Mouse (Mus musculus): Measurements from ENCODE around the gene Tmem19.
A peak's percentile ranks its signal among the peaks of the same experiment; 100 is the strongest.
"Not testable (repeated sequence)": the region's sequence is repeated elsewhere in the genome, so short reads cannot be mapped to it uniquely, and the experiment has no call there.

Tmem19 gene

DNA sequence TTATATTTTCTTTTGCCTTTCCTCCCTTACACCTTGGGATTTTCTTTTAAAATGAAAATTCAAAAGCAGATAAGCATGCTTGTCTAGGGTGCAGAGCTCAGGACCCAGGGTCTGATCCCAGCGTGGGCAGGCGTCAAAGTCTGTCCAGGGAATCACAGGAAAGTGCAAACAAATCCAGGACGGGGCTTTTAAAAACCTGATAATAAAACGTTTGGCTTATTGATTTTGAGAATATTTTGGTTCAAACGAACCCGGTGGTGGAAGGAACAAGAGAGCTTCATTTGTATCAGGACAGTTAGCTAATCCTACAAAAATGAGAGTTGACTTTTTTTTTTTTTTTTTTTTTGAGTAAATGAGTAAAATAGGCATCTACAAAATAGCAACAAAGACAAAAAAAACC lies 14.2 kb downstream of the Tmem19 start:
- DNase-seq: no peak

DNA sequence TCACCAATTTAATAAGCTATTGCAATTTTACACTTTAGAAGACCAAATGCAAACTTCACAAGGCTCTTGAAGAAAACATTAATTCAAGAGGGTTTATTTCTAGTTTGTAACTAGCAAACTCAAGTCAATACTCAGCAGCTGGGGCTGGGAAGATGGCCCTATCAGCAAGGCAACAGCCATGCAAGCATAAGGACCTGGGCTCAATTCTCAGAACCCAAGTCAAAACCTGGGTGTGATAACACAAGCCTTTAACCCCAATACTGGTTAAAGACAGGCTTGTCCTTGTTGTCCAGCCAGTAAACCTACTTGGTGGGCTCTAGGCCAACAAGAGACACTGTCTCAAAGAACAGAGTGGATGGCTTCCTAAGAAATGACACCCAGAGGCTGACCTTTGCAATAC lies 15.9 kb downstream of the Tmem19 start:
- no peak for DNase-seq

DNA sequence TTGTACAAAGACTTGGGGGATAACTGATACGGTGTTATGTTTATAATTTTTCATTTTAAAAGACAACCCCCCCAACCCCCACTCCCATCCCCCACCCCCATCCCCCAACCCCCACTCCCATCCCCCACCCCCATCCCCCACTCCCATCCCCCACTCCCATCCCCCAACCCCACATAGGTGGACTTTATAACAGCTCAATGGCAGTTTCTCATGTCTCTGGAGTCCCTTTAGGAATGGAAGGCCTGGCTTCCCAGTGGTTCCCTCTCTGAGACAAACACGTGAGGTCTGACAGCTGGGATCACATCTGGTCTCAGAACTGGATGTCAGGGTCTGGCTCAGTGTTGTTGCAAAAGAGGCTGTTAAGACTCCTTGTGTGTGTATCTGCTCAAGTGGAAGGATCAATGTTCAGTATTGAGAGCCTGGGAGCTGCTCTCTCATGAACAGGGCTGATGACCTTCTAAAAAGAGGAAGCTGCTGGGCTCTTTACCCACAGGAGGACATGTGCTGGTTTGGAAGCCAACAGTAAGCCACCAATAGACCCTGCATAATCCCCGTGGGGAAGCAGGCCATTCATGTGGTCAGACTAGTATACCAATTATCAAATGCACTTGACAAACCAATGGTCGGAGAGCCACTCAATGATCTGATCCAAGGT lies 19.4 kb downstream of the Tmem19 start:
- no peak for DNase-seq

DNA sequence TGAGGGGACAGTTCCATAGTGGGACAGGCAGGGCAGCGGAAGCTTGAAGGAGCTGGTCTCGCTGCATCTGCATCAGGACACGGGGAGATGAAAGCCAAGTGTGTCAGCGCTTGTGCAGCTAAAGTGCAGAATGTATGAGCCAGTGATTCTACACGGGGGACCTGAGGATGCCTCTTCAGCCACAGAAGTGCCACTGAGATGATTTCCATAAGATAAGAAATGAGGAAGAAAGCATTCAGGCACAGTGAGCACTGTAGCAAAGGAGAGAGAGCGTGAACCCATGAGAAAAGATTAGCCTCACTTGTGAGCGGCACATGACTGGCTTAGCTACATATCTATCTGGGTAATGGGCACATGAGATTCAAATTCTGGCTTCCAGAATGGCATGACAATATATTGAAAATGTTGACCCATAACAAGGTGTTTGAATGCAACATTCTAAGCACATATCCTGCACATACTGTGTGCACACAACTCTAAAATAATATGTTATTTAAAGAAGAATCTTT lies 22.4 kb downstream of the Tmem19 start:
- DNase-seq: no peak

DNA sequence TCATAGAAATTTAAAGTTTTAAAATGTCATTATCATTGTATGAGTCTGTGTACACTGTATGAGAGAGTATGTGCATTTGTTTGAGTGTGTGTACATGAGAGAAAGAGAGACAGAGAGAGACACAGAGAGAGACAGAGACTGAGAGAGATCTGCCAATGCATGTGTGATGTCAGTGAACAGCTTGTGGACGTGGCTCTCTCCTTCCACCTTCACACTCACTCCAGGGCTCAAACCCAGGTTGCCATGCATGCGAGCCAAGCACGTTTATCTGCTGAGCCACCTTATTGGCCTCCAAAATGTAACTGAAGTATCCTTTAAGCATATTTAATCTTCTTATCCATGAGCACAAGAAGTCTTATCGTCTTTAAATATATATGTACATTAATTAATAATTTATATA lies 25.4 kb downstream of the Tmem19 start:
- no peak for DNase-seq

DNA sequence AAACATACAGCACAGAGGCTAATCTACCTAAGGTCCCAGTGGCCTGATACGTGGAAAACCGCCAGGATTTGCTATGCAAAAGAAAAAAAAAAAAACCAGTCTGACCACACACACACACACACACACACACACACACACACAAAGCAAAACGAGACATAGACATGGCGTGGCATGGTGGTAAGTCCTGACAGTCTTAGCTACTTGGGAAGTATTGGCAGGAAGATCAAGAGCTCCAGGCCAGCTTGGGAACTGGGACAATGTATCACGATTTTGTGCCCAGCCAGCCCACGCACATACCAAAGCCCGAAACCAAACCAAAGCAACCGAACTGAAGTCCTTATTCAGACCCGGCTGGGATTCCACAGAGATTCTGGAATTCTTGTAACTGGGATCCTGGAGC lies 28.8 kb downstream of the Tmem19 start:
- no peak for DNase-seq

DNA sequence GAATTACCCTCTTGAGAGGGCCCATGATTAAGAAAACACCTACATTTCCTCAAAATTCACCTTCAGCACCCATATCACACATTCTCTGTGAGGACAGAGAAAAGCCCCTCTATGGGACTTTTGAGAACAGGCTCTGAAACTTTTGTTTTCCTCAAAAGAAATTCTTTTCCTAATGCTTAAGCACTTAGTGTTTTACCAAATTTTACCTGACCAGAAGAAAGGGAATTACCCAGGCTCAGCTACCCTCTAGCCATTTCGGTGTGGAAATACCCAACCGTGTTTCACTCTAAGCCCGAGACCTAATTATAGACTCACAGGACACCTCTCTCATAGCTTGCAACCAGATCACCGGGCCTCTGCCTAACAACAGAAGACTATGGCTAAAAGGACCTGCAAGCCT lies 29.3 kb downstream of the Tmem19 start:
- no peak for DNase-seq

DNA sequence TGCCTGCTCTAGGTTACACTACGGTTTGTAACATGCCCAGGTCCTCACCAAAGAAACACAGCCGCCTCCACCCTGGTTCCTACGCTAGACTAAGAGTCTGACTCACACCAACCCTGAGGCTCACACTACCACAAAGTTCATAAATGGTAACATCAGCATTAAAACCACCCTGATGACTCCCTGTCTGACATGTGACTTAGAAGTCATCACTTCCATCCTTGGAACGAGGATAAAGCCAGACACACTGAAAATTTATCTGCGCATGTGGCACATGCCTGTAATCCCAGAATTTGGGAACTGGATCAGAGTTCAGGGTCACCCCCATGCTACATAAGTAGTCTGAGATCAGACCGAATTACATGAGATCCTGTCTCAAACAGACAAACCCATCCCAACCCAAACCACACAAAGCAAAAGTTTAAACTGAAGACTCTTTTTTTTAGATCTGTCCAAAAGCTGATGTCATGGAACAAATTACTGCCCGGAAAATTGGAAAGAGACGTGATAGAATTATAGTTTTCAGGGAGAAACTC lies 29.8 kb downstream of the Tmem19 start:
- DNase-seq: no peak

DNA sequence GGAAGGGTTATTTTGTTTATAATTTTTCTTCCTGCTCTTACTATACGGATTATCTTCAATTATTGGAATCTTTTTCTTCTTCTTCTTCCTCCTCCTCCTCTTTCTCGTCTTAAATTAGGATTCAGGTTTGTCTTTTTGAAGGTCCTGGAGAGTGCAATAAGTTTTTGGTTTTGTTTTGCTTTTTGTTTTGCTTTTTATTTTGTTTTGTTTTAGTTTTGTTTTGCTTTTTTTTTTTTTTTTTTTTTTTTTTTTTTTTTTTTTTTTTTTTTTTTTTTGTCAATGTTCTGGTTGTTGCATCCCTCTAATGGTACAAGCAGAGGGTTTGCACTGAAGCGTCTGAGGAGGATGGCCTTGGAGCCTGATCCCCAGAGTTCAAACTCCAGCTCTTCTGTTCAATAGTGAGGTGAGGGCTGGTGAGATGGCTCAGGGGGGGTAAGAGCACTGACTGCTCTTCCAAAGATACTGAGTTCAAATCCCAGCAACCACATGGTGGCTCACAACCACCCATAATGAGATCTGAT lies 33.2 kb downstream of the Tmem19 start:
- DNase-seq: no peak

DNA sequence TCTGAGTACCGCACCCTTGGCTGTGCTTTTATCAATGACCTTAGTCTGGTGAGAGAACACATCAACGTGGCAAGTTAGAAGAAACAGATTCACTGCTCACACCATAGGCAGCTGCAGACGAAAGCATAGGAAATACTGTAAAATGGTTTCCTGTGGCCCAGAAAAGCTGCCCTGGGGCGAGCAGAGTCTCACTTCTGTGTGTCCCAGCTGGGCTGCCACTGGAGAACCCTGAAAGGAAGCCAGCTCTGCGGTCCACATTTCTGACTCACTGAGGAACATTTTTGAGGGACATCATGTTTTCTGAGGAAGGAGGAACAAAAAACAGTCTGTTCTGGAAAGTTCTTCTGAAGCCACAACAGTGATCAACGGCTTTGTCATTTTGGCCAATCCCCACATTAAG lies 33.8 kb downstream of the Tmem19 start:
- no peak for DNase-seq

DNA sequence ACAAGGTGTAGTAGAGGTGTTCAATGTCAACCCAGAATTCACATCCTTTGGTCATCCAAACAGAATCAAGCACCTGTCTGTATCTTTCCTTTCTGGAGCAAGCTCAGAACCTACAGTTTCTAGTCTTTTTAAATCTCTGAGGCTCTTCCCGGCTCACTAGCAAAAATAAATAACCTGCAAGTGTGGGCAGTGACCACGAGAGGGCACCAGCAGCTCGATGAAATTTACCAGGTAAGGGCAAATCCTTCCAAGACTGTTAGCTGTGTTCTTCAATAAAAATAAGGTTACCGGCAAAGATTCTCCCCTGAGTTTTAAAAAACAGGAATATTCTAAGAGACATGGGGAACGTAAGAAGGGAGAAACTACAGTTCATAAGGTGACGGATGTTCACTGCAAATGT lies 39.0 kb downstream of the Tmem19 start:
- DNase-seq: peak; percentile 82 to 83

DNA sequence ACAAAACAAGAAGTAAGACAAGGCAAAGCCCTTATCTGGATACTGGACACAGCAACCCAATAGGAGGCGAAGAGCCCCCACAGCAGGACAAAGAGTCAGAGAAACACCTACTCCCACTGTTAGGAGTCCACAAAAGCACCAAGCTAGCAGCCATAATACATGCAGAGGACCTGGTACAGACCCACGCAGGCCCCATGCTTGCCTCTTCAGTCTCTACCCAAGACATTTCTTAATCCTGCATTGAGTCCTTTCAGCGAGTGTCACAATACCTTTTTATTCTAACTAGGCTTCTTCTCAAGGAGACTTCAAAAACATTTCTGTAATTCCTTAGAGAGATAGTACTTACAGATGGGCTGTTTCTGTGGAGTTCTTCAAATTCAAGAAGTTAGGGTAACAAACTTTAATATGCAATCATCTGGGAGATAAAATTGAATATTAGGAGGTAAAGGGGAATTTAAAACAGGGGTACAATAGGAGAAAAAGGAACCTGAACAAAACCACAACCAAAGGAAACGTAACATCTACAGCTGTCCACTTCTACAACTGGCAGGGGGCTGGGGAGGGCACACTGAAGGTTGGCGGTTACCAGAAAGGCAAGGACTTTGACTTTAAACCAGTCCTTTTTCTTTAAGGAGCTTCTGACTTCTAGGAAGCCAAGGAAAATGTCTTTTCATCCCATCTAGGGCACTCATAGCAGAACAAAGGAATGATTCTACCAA lies 40.8 kb downstream of the Tmem19 start:
- no peak for DNase-seq

DNA sequence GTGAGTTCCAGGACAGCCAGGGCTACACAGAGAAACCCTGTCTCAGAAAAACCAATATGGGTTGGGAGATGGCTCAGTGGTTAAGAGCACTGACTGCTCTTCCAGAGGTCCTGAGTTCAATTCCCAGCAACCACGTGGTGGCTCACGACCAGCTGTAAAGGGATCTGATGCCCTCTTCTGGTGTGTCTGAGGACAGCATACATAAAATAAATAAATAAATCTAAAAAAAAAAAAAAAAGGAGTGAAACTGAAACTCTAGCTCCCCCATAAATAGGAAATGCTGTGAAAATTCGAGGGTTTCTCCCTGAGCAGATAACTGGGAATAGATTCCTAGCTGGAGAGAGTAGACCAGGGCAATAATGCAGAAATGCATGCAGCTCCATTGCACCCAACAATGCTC lies 43.9 kb downstream of the Tmem19 start:
- not testable (repeated sequence) for DNase-seq

DNA sequence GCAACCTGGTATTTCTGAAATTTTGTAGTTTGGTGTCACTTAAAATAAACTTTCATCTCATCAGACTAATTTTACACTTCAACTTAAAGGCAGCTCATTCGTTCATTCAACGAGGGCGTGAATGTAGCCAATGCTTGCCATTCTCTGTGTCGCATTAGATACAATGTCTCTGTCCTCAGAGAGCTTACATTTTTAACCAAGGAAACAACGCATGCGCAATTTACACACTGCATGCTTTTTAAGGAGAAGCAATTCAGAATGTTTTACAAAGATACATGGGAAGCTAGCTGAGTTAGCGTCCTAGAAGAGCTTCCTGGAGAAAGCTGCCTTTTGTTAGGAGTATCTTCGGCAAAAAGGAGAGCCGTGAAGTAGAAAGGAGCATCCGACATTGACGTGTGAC lies 46.0 kb downstream of the Tmem19 start:
- no peak for DNase-seq

DNA sequence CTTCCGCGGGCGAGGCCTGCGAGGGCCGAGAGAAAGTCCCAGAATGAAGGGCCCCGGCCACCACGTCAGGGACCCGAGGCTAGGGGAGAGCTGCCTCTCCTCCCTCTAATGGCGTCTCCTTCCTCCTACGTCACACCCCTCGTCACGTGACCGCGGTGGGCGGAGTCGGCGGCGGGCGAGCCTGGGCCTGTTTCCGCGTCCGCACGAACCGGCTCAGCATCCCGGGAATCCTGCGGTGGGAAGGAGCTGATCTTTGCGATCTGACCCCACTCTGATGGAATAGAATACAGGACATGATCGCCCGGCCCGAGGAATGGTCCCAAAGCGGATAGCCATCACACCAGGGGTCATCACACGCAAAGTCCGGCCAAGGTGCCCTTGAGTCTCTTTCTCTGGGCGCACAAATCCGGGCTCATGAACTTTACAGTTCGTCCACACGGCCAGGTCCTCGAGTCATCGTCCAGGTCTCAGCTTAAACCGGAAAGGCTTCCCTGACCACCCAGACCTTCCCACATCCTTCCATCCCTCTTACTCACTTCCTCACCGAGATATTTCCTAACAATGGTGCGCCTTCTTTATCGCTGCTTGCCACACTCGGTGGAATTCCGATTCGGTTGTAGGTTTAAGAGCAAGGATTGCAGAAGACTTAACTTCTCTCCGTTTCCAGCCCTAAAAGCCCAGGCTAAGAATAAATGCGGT lies 46.7 kb downstream of the Tmem19 start, which contains the start of gene Rab21:
Gene Rab21 (minus strand): TSS at position 122 of the 699 bp plus-strand sequence.
- DNase-seq: peak; percentile 99 to 100

DNA sequence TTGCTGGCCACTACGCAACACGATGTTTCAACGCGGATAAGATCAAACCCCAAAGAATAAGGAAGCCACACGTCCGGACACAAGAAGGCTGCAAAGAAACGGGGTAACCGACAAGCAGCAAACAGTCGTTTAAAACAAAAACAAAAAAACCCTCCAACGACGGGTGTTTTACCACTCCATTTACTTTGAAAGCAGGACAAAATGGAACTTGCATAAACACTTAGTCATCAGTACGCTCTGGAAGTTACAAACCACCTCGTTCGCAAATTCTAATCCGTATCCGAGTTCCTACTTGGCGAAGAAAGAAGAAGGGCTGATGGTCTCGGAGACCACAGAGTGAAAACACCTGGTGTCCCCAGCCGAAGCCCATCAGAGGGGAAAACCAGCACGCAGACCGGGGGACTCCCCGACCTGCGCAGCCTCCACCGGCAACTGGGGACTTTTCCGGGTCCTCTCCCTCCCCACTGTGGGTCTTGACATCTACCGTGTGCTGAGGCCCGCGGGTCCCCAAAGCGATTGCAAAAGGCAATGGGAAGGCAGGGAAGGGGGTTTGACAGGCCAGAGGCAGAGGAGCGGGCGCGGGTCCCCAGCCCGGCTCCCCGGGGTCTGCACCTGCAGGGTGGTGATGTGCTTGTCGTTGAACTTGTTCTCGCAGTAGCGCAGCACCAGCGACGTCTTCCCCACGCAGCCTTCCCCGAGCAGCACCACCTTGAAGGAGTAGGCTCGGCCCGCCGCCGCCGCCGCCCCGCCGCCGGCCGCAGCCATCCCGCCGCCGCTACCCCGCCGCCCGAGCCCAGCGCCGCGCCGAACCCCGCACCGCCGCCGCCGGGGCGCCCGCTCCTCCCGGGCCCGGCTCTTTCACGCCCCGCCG lies 47.5 kb downstream of the Tmem19 start:
- DNase-seq: peak; percentile 17 to 59

DNA sequence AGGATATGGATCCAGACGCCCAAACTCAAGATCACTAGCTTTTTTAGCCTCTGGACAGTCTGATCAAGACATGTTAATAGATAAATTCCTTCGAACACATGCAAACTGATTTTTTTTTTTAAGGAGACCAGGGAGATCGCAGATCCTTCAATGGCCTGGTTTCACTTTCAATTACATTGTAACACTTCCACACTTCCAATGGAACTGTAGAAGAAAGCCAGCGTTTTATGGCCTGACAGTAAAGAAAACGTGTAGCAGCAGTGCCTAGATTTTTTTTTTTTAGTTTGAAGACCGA lies 48.1 kb downstream of the Tmem19 start:
- no peak for DNase-seq

DNA sequence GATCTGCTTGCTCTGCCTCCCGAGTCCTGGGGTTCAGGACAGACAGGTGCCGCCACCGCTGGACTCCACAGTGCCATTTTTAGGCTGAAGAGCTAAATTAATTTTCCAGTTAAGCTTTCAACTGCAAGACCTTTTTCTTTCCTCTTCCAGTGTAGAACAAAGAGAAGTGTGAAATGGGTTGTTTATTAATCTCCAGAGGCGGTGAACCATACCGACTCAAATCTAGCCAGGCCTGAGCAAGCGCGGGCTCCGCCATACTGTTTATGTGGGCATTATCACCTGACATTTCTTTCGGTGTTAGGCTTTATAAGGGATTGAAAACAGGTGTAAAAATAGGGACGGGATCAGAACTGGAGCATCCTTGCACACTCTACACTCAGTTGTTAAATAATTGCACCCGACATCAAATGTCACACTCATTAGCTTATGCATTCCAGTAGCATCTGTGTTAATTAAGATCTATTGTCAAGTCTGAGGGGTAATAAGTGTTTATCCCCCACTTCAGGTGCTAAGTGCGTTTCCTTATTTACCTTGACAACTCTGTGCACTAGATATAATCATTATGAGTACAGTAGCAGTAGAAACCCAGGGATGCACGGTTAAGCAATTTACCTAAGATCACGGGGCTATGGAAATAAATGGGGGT lies 48.5 kb downstream of the Tmem19 start:
- DNase-seq: no peak

DNA sequence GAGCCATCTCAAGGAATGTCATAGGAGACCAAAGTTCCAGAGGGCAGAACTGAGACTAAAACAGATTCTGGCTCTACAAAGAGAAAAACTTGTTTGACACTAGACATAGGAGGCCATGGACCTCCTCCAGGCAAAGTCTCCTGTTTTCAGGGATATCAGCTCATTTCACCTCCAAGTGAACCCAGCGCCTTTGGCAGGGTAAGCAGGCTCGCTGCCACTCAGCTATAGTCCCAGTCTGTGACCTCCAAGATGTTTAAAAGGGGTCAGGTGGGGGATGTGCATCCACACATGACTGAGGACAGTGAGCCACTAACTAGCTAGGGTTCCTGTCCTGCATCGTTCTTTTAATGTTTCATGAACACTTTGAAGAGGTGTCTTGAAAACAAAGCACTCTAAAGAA lies 49.6 kb downstream of the Tmem19 start:
- peak in 1 of 2 experiments; percentile 21 for DNase-seq

DNA sequence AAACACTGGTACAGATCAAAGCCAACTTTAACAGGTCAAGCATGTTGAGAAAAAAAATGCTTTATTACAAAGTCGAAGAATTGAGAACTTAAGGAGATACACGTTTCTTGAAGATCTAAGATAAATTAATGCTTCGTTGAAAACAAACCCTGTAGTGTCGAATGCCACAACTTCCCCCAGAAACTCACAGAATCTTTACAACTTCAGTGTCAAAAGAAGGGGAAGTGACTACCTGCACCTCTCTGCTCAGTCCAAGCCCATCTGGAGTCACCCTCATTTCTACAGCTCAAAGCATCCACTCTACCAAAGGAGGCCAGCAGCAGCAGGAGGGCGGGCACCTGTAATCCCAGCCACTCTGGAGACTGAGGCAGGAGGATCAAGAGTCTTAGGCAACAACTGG lies 50.1 kb downstream of the Tmem19 start:
- no peak for DNase-seq

DNA sequence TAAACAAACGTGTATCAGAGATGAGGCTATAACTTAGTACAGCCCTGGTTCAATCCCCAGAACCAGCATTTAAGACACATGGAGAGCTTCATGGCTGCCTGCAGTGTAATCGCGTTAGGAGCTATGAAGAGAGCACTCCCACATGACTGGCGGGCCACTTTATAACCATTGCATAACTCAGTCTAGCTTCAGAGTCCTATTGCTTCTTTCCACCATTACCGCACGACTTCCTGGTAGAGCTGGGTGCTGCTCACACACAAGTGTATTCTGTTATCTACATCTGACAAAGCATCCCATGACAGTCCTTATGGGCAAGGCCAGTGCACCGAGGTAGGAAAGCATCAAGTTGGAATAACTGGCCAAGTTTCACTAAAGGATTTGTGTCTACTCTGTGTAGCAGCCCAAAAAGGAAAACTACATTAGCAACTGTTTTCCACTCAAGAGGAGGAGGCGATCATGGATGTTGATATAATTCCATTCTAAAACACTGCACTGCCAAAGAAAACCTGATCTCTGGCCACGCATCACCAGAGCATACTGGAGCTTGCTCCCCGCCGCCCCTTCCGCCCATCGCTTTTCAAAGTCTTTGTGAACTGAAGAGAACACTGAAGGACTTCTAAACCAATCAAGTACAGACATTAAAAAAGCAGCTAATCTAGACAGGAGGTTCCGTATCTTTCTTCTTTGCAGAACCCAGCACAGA lies 50.9 kb downstream of the Tmem19 start:
- DNase-seq: no peak
